Mouse (Mus musculus): ENCODE measurements around the gene Pdcd1lg2. TPM values are rescaled to one million over a fixed set of nuclear protein-coding genes. Genes with fewer than 3 reads are reported as not detected.

Gene Pdcd1lg2
- polyA plus RNA-seq, 1 experiment from 2014 or later, result not detected

DNA sequence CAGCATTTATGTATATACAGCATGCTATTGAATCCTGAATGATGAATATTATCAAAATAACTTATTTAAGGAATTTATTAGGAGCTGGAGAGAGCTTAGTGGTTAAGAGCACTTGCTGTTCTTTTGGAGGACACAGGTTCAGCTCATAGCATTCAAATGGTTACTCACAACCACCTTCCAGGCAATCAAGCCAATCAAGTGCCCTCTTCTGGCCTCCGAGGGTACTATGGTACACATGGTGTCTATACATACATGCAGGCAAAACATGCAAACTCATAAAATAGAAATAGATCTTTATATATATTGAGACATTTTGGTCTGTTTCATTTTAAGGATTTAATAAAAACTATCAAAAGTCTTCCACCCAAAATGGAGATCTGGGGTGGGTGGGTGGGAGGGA lies 21.9 kb upstream of the Pdcd1lg2 start:
- H3K27ac ChIP-seq, result no peak overlapping the region
- DNase-seq (ENCODE audit: low spot score), result no peak
- WGBS, result 91% methylated on average over 1 of the region's 1 CpGs
- no peaks in the 10 kb centered on the region for H3K9me3 ChIP-seq (replicated peaks)
- no peaks in the 10 kb centered on the region for H3K36me3 ChIP-seq
- H3K4me3 ChIP-seq, result no peak overlapping the region
- no peaks in the 10 kb centered on the region for H3K27me3 ChIP-seq (ENCODE audit: low read depth, poor library complexity, severe bottlenecking)
- H3K4me1 ChIP-seq, result no peaks in the 10 kb centered on the region

DNA sequence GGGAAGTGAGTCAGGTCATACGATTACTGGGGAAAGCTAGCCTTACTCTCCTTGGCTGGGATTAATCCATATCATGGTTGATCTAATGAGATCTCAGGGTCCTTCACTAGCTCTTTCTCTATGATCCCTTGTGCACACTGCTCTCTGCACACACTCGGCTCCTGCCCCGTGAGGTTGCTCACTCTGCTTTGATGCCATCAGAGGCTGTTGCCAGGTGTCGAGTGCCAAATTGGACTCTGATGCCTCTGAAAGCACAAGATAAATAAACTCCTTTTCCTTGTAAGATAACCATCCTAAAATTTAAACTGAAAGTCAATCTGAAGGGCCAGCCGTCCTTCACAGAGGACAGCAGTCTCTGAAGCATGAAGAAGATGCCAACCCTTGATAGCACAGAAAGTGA lies 20.2 kb upstream of the Pdcd1lg2 start:
- Histone ChIP-seq H3K4me3 (no peak overlapping the region), H3K36me3 (no peaks in the 10 kb centered on the region), H3K27me3 (ENCODE audit: low read depth, poor library complexity, severe bottlenecking) (no peaks in the 10 kb centered on the region), H3K27ac (no peak overlapping the region), H3K9me3 (replicated peaks) (no peaks in the 10 kb centered on the region), H3K4me1 (no peaks in the 10 kb centered on the region)
- DNase-seq (ENCODE audit: low spot score), result no peak
- 76% methylated on average over 5 of the region's 5 CpGs for WGBS

DNA sequence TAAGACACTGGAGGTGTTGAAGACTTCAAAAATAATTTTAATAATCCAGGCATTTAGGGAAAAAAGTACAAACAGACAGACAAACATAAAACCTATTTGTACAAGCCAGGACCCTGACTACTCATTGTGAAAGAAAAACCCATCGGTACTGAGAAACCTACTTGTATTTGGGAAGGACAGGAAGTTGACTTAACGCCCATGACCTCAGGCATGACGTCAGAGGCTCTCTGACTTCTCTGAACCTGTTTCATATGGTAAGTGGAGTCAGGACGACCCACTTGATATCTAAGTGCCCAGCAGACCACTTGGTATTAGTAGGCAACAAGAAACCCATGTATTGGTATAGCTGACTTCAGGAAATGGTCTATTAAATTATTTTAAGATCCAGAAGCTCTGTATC lies 19.4 kb upstream of the Pdcd1lg2 start:
- no peak overlapping the region for H3K27ac ChIP-seq
- 79% methylated on average over 4 of the region's 4 CpGs for WGBS
- H3K4me1 ChIP-seq, result no peaks in the 10 kb centered on the region
- H3K27me3 ChIP-seq (ENCODE audit: low read depth, poor library complexity, severe bottlenecking), result no peaks in the 10 kb centered on the region
- DNase-seq (ENCODE audit: low spot score), result no peak
- no peak overlapping the region for H3K4me3 ChIP-seq
- no peaks in the 10 kb centered on the region for H3K9me3 ChIP-seq (replicated peaks)
- no peaks in the 10 kb centered on the region for H3K36me3 ChIP-seq

DNA sequence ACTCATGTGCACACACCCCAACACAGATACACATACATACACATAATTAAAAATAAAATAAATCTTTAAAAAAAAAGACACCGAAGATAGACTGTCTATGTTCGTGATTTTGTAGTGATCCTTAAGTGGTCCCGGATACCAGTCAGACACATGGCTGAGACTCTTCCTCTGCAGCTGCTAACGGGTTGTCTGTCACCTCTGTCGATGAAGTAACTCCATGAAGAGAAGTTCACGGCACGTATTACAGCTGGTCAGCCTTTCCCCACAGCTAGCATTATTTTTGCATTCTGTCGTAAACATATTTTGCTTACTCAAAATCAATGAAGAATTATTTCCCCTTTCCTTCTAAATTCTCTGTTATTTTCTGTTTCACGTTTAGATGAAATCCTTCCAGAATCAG lies 17.4 kb upstream of the Pdcd1lg2 start:
- no peaks in the 10 kb centered on the region for H3K36me3 ChIP-seq
- H3K4me1 ChIP-seq, result no peaks in the 10 kb centered on the region
- no peaks in the 10 kb centered on the region for H3K27me3 ChIP-seq (ENCODE audit: low read depth, poor library complexity, severe bottlenecking)
- DNase-seq (ENCODE audit: low spot score), result no peak
- no peak overlapping the region for H3K4me3 ChIP-seq
- H3K9me3 ChIP-seq (replicated peaks), result no peaks in the 10 kb centered on the region
- WGBS, result 88% methylated on average over 9 of the region's 9 CpGs
- no peak overlapping the region for H3K27ac ChIP-seq

DNA sequence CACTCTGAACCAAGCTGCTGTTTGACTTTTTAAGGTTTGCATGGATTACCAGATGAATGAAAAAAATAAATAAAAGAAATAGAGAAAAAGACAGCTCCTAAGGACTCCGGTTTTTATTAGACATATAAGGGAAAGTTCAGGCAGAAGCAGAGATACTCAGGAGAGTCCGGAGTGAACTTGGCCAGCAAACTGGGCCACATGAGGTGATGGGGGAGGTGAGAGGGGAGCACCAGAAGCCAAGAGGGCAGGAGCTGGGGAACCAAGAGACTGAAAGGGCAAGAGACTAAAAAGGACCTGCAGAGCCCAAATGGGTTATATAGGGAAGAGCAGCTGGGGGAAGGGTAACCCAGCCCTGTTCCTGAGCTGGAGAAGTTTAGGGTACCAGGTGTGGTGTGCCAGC lies 16.0 kb upstream of the Pdcd1lg2 start:
- Histone ChIP-seq H3K36me3 (no peaks in the 10 kb centered on the region), H3K27ac (no peak overlapping the region), H3K9me3 (replicated peaks) (no peaks in the 10 kb centered on the region), H3K27me3 (ENCODE audit: low read depth, poor library complexity, severe bottlenecking) (no peaks in the 10 kb centered on the region), H3K4me3 (no peak overlapping the region), H3K4me1 (no peaks in the 10 kb centered on the region)
- DNase-seq (ENCODE audit: low spot score), result no peak
- 94% methylated on average over 2 of the region's 2 CpGs for WGBS

DNA sequence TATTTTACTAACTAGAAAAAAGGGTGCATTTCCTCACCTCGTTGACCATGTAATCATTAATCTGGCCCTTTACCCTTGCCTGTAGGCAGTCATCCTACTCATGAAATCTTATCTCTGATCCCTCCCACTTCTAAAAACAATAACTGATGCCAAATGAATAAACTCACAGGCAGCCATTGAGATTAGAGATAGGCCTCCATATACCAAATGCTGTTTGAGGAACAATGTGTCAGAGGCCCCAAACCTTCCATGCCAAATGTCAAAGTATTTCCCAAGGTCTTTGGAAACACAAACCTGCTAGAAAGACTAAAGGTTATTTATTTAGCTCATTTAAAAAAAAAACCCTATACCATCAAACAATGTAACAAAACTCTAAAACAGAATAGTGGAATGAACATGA lies 14.4 kb upstream of the Pdcd1lg2 start:
- no peaks in the 10 kb centered on the region for H3K36me3 ChIP-seq
- H3K4me3 ChIP-seq, result no peak overlapping the region
- 71% methylated on average over 1 of the region's 1 CpGs for WGBS
- no peaks in the 10 kb centered on the region for H3K9me3 ChIP-seq (replicated peaks)
- no peaks in the 10 kb centered on the region for H3K27me3 ChIP-seq (ENCODE audit: low read depth, poor library complexity, severe bottlenecking)
- no peak overlapping the region for H3K27ac ChIP-seq
- DNase-seq (ENCODE audit: low spot score), result no peak
- no peaks in the 10 kb centered on the region for H3K4me1 ChIP-seq

DNA sequence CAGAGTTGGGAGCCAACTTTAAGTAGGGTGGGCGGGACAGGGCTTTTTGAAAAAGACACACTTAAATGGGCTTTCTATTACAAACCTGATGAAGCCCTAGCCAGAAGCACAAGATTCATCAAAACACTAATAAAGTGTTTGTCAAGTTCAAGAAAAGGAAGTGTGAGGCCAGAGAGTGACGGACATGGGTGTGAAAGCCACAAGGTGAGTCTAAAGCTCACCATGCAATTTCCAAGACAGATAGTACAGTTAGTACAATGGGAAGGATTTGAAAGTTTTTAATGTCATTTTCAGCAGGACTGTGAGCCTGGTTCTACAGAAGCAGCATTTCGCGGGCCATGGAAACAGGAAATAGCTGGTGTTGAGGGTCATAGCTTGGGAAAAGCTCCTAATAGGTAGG lies 10.9 kb upstream of the Pdcd1lg2 start:
- Histone ChIP-seq H3K4me3 (no peak overlapping the region), H3K36me3 (no peaks in the 10 kb centered on the region), H3K9me3 (replicated peaks) (no peaks in the 10 kb centered on the region), H3K4me1 (peaks cover 13% of the 10 kb centered on the region), H3K27me3 (ENCODE audit: low read depth, poor library complexity, severe bottlenecking) (no peaks in the 10 kb centered on the region), H3K27ac (no peak overlapping the region)
- WGBS, result 91% methylated on average over 4 of the region's 4 CpGs
- no peak for DNase-seq (ENCODE audit: low spot score)

DNA sequence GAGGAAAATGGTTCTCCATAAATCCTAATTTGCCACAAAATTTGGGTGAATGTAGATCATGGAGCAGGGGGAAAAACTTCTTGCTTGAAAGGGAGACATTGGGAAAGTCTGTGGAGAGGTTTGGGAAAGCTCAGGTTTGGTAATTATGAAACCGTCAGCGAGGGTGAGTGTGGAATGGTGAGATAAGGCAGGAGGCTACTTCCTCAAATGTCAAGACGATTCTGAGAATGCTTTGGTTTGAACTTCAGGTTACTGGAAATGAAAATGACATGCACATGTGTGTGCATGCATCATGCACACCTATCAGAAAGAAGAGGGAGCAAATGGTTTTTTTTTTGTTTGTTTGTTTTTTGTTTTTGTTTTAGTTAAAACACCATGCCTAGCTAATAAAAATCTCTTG lies 10.3 kb upstream of the Pdcd1lg2 start:
- H3K9me3 ChIP-seq (replicated peaks), result no peaks in the 10 kb centered on the region
- H3K4me1 ChIP-seq, result peaks cover 18% of the 10 kb centered on the region
- DNase-seq (ENCODE audit: low spot score), result no peak
- no peaks in the 10 kb centered on the region for H3K27me3 ChIP-seq (ENCODE audit: low read depth, poor library complexity, severe bottlenecking)
- no peak overlapping the region for H3K4me3 ChIP-seq
- no peaks in the 10 kb centered on the region for H3K36me3 ChIP-seq
- 85% methylated on average over 3 of the region's 3 CpGs for WGBS
- H3K27ac ChIP-seq, result no peak overlapping the region

DNA sequence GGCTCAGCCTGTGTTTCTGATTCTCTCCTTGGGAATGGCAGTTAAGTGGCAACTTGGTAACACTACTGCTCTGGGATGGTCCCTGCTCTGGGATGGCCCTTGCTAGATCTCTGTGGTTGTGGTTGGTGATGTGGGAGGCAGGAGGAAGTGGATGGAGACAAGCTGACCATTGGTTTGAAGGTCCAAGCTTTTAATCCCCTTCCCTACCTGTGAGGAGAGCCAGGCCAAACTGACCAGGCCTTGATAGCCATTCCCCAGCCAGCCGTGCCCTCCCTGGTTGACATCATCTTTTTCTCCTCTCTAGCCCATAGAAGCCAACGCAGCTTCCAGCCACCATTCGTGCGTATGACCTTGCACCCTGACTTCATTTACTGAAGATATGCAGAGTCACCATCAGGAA lies 8.1 kb upstream of the Pdcd1lg2 start:
- no peaks in the 10 kb centered on the region for H3K36me3 ChIP-seq
- no peak for DNase-seq (ENCODE audit: low spot score)
- no peaks in the 10 kb centered on the region for H3K9me3 ChIP-seq (replicated peaks)
- no peak overlapping the region for H3K27ac ChIP-seq
- WGBS, result 93% methylated on average over 4 of the region's 4 CpGs
- H3K4me3 ChIP-seq, result no peak overlapping the region
- H3K4me1 ChIP-seq, result peaks cover 32% of the 10 kb centered on the region
- no peaks in the 10 kb centered on the region for H3K27me3 ChIP-seq (ENCODE audit: low read depth, poor library complexity, severe bottlenecking)

DNA sequence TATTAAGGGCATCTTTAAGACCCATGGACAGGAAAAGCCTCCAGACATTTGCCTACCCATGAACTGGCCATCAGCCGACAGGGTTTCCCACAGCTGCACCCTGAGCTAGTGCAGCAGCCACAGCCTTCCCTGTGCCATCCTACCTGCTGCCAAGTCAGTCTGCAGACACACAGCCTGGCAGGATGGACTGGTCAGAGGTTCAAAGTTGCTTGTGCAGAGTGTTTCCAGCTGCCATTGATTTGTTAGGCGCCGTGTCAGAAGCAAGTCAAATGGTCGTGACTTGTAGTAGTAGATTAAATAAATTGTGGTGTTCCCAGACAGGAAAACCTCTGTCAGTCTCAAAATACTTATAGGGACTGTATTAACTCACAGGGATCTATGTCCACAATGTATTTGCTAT lies 7.5 kb upstream of the Pdcd1lg2 start:
- Histone ChIP-seq H3K27ac (no peak overlapping the region), H3K36me3 (no peaks in the 10 kb centered on the region), H3K27me3 (ENCODE audit: low read depth, poor library complexity, severe bottlenecking) (no peaks in the 10 kb centered on the region), H3K4me3 (no peak overlapping the region), H3K9me3 (replicated peaks) (no peaks in the 10 kb centered on the region), H3K4me1 (peaks cover 37% of the 10 kb centered on the region)
- 77% methylated on average over 4 of the region's 4 CpGs for WGBS
- no peak for DNase-seq (ENCODE audit: low spot score)

DNA sequence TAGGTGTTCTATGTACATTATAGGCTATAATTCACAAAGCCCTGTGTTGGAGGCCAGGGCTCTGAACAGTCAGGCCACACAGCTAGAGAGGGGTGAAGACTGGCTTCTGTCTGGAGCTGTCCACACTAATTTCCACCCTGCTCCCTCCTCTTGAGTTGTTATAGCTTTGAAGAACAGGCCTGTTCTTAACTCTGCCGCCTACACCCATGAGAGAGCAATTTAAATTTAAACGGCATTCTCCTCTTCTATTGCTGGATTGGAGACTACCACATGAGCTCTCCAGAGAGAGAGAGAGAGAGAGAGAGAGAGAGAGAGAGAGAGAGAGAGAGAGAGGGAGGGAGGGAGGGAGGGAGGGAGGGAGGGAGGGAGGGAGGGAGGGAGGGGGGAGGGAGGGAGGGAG lies 5.3 kb upstream of the Pdcd1lg2 start:
- H3K27ac ChIP-seq, result no peak overlapping the region
- H3K36me3 ChIP-seq, result no peaks in the 10 kb centered on the region
- no peaks in the 10 kb centered on the region for H3K9me3 ChIP-seq (replicated peaks)
- peaks cover 39% of the 10 kb centered on the region for H3K4me1 ChIP-seq
- DNase-seq (ENCODE audit: low spot score), result no peak
- H3K4me3 ChIP-seq, result no peak overlapping the region
- H3K27me3 ChIP-seq (ENCODE audit: low read depth, poor library complexity, severe bottlenecking), result no peaks in the 10 kb centered on the region
- 39% methylated on average over 2 of the region's 2 CpGs for WGBS

DNA sequence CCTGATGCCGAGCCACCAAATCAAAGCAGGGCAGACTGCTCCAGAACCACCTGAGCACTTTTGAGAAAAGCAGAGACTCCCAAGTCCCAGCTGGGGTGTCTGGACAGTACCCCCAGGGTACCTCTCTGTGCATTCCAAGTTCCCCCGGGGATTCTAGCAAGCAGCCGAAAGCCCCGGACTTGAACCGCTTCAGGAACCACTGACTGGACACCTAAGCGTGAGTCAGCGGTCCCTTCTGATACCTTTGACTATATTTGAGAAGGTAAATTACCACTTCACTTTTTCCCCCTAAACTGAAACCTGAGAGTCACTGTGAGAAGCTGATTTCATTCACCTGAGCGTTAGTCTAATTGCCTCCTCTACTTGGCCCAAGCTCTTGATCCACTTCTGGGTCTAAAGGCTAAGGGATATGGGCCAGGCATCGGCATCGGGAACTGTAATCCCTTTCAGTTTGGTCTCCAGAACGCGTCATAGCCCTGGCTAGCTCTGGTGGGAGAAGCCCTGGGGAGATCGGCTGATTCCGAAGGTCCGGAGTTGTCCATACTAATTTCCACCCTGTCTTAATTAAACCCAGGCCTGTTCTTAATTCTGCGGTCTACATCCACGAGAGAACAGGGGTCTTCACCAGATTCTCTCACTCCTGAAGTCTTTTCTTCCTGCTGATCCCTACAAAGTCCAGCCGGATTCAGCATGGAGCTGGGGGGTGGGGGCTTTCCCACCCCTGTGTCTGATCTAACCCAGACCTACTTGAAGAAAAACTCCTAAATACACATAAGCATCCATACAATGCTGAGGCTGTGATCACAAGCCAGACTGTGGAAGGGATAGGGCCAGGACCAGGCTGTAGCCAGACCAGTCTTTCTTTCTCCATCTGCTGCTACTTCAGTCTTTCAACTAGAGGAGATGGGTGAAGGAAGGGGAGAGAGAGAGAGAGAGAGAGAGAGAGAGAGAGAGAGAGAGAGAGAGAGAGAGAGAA lies 4.4 kb upstream of the Pdcd1lg2 start:
- Histone ChIP-seq H3K27ac (peak overlapping the region; percentile 42), H3K27me3 (ENCODE audit: low read depth, poor library complexity, severe bottlenecking) (no peaks in the 10 kb centered on the region), H3K36me3 (no peaks in the 10 kb centered on the region), H3K4me3 (no peak overlapping the region), H3K4me1 (peaks cover 39% of the 10 kb centered on the region), H3K9me3 (replicated peaks) (no peaks in the 10 kb centered on the region)
- no peak for DNase-seq (ENCODE audit: low spot score)
- WGBS, result 60% methylated on average over 18 of the region's 18 CpGs

DNA sequence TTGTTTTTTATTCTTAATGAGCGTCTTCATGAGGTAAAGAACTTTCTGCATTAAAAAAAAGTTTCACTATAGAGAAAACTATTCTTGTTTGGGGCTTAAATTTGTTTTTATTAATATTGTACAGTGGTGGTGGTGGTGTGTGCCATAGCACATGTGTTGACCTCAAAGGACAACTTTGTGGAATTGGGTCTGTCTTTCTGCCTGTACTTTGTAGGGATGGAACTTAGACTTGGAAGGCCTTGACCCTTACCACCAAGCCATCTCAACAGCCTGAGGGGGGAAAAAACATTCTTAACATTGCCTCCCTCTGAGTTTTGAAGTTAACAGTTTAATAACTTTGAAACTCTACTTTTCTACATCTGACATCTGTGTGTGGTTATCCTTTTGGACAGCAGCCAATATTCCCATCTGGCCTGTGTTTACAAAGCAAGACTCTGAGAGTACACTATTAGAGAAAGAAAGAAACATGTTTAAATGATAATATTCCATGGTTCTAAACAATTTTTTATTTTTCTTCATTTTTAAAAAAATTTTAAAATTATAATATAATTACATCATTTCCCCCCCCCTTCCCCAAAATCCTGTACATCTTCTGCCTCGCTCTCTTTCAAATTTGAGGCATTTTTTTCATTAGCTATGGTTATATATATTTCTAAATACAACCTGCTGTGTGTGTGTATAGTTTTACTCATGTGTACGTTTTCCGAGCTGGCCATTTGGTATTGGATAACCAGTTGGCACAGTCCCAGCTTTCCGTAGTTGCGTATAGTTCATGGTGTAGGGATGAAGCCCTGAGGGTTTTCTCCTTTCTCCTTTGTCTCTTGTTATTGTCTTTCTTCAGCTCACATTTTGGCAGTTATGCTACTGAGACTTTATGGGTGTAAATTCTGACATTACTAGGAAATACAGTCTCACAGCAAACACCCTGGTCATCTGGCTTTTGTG lies 2.0 kb downstream of the Pdcd1lg2 start:
- H3K27me3 ChIP-seq (ENCODE audit: low read depth, poor library complexity, severe bottlenecking), result no peaks in the 10 kb centered on the region
- DNase-seq (ENCODE audit: low spot score), result peak; percentile 43
- peaks cover 7% of the 10 kb centered on the region; the same call in 1 of the 2 replicates for H3K4me1 ChIP-seq
- no peaks in the 10 kb centered on the region for H3K9me3 ChIP-seq (replicated peaks)
- no peak overlapping the region for H3K4me3 ChIP-seq
- H3K27ac ChIP-seq, result no peak overlapping the region
- 89% methylated on average over 6 of the region's 6 CpGs for WGBS
- H3K36me3 ChIP-seq, result no peaks in the 10 kb centered on the region

All from limb, embryonic 10.5 days (tissue).